Mouse (Mus musculus): ENCODE measurements around the gene Ugt2a2. TPM values are rescaled to one million over a fixed set of nuclear protein-coding genes. Genes with fewer than 3 reads are reported as not detected.
"Not testable (repeated sequence)": the region's sequence is repeated elsewhere in the genome, so short reads cannot be mapped to it uniquely, and the experiment has no call there.

Gene Ugt2a2
- total RNA-seq (2017), result not detected in 2 replicates

- no peak for ATAC-seq (replicated peaks; ENCODE audit: low read depth, poor library complexity, severe bottlenecking)
Measured at GRCm38 (mm10) chr5:87482160-87482559, at the start of gene Ugt2a2. Gene Ugt2a2, minus strand, starts transcription at chr5:87482260.

GRCm38 (mm10) chr5:87523561-87523960 lies 41.5 kb upstream of the Ugt2a2 start:
- ATAC-seq (replicated peaks; ENCODE audit: low read depth, poor library complexity, severe bottlenecking), result not testable (repeated sequence)

GRCm38 (mm10) chr5:87505776-87506458 lies 23.9 kb upstream of the Ugt2a2 start:
- ATAC-seq (replicated peaks; ENCODE audit: low read depth, poor library complexity, severe bottlenecking), result no peak

GRCm38 (mm10) chr5:87502687-87503086 lies 20.6 kb upstream of the Ugt2a2 start:
- ATAC-seq (replicated peaks; ENCODE audit: low read depth, poor library complexity, severe bottlenecking), result no peak

- no peak for ATAC-seq (replicated peaks; ENCODE audit: low read depth, poor library complexity, severe bottlenecking)
Measured at GRCm38 (mm10) chr5:87499341-87499740, 17.3 kb upstream of the Ugt2a2 start.

- no peak for ATAC-seq (replicated peaks; ENCODE audit: low read depth, poor library complexity, severe bottlenecking)
Measured at GRCm38 (mm10) chr5:87498936-87499335, 16.9 kb upstream of the Ugt2a2 start.

- ATAC-seq (replicated peaks; ENCODE audit: low read depth, poor library complexity, severe bottlenecking), result no peak
Measured at GRCm38 (mm10) chr5:87490771-87491170, 8.7 kb upstream of the Ugt2a2 start, which contains the start of gene Ugt2a1. Gene Ugt2a1, minus strand, starts transcription at chr5:87490871.

GRCm38 (mm10) chr5:87486706-87487105 lies 4.6 kb upstream of the Ugt2a2 start, which contains the start of gene Gm43638:
Gene Gm43638, minus strand, starts transcription at chr5:87486806.
- ATAC-seq (replicated peaks; ENCODE audit: low read depth, poor library complexity, severe bottlenecking), result not testable (repeated sequence)

GRCm38 (mm10) chr5:87458810-87459209 lies 23.2 kb downstream of the Ugt2a2 start:
- ATAC-seq (replicated peaks; ENCODE audit: low read depth, poor library complexity, severe bottlenecking), result no peak

- no peak for ATAC-seq (replicated peaks; ENCODE audit: low read depth, poor library complexity, severe bottlenecking)
Measured at GRCm38 (mm10) chr5:87457701-87458100, 24.4 kb downstream of the Ugt2a2 start.

GRCm38 (mm10) chr5:87456216-87456850 lies 25.7 kb downstream of the Ugt2a2 start:
- no peak for ATAC-seq (replicated peaks; ENCODE audit: low read depth, poor library complexity, severe bottlenecking)

- no peak for ATAC-seq (replicated peaks; ENCODE audit: low read depth, poor library complexity, severe bottlenecking)
Measured at GRCm38 (mm10) chr5:87455519-87455918, 26.5 kb downstream of the Ugt2a2 start.

GRCm38 (mm10) chr5:87452514-87452913 lies 29.5 kb downstream of the Ugt2a2 start:
- not testable (repeated sequence) for ATAC-seq (replicated peaks; ENCODE audit: low read depth, poor library complexity, severe bottlenecking)

- ATAC-seq (replicated peaks; ENCODE audit: low read depth, poor library complexity, severe bottlenecking), result no peak
Measured at GRCm38 (mm10) chr5:87436264-87436663, 45.8 kb downstream of the Ugt2a2 start.

- no peak for ATAC-seq (replicated peaks; ENCODE audit: low read depth, poor library complexity, severe bottlenecking)
Measured at GRCm38 (mm10) chr5:87425676-87426075, 56.4 kb downstream of the Ugt2a2 start.

GRCm38 (mm10) chr5:87424041-87424440 lies 58.0 kb downstream of the Ugt2a2 start, which contains the start of gene Ugt2b38:
Gene Ugt2b38, minus strand, starts transcription at chr5:87424203.
- ATAC-seq (replicated peaks; ENCODE audit: low read depth, poor library complexity, severe bottlenecking), result not testable (repeated sequence)

Other genes with a start within 250 kb of the Ugt2a2 start
- not detected in 2 replicates for gene Ugt2b37, start 227.5 kb downstream of the Ugt2a2 start, total RNA-seq (2017)
- not detected in 2 replicates for gene Ugt2a3, start 145.1 kb downstream of the Ugt2a2 start, total RNA-seq (2017)
- gene Ugt2b38, start 58.1 kb downstream of the Ugt2a2 start, total RNA-seq (2017), result not detected in 2 replicates
- not detected in 2 replicates for gene Gm43638, start 4.5 kb upstream of the Ugt2a2 start, total RNA-seq (2017)
- not detected in 2 replicates for gene Ugt2a1, start 8.6 kb upstream of the Ugt2a2 start, total RNA-seq (2017)
- gene Sult1b1, start 55.9 kb upstream of the Ugt2a2 start, total RNA-seq (2017), result not detected in 2 replicates
- gene Sult1d1, start 86.8 kb upstream of the Ugt2a2 start, total RNA-seq (2017), result not detected in 2 replicates
- gene Sult1e1, start 109.3 kb upstream of the Ugt2a2 start, total RNA-seq (2017), result not detected in 2 replicates
- not detected in 2 replicates for gene Csn1s1, start 183.9 kb upstream of the Ugt2a2 start, total RNA-seq (2017)
- not detected in 2 replicates for gene Csn2, start 217.4 kb upstream of the Ugt2a2 start, total RNA-seq (2017)

Measured in common myeloid progenitor, adult 5-6 weeks (primary cell).